Mouse (Mus musculus) liver, embryonic 18 days (tissue): ENCODE measurements around the gene Edf1. TPM values are rescaled to one million over a fixed set of nuclear protein-coding genes. Genes with fewer than 3 reads are reported as not detected.

ENCODE experiments used
- polyA plus RNA-seq: library from polyadenylated mRNA; depleted of rRNA; stranded (reverse); fragments of >200 nt; gene quantifications from 2 replicates; pipeline ENCODE4 v1.2.3, GENCODE M21; 2012; rRNA removed

Edf1 gene
- polyA plus RNA-seq, result 102 and 106 TPM in 2 replicates

DNA sequence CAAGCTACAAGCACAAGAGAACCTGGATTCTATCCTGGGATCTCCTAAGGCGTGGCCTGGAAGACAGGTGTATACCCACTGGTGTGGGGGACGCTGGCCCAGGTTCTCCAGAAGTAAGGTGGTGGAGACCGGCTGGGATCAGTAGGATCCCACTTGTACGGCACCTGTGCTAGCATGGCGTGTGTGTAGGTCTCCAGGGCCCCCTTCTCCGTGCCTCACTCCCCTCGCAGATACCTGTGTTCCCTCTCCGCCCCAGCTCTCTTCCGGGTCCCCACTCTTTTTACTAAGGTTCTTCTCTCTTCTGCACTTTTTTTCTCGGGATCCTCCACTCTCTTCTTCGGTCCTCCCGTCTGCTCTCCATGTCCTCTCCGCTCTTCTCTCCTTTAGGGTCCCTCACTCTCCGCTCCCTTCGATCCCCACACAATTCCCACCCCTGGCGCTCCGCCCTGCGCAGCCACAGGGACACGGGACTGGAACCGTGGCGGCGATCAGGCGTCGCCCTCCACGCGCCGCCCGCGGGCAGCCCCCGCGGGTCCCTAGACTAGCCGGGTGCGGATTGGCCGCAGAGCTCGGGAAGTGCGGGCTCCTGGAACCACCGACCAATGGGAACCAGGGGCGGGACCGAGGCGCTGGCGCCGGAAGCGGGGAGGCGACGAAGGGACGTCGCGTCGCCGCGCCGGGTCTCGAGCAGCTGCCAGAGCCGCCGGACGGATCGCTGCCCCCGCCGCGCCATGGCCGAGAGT, at the start of gene Edf1:
Gene Edf1, plus strand, starts transcription at position 627 of the 743 bp plus-strand sequence.

DNA sequence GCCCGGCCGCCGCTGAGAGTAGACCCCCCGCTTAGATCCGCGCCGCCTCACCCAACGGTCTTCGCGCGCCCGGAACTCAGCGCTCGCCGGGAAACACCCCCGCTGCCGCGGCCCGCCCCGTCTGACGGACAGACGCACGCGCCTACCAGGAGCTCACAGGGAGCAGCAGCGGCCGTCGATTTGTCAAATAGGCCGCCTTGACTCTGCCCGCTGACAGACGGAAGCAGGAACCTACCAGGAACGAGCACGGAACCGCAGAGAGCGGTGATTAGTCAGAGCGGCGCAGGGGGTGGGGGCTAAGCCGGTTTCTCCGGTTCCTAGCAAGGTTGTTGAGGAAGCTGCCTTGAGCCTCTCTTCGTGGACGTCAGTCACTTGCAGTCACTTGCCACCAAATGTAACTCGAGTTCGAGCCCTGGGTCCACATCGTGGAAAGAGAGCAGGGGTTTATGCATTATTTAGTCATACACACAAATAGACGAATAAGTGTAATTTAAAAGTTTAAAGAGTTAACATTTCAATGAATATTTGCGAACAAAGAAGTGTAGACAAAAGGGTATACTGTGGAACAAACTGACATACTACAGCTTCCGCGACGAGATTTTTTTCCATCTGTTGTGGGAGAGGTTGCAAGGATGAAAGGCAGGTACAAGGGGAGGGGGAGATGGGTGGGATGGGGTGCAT, 10.7 kb upstream of the Edf1 start, which contains the start of gene Traf2:
Gene Traf2, minus strand, starts transcription at position 130 of the 681 bp plus-strand sequence.

DNA sequence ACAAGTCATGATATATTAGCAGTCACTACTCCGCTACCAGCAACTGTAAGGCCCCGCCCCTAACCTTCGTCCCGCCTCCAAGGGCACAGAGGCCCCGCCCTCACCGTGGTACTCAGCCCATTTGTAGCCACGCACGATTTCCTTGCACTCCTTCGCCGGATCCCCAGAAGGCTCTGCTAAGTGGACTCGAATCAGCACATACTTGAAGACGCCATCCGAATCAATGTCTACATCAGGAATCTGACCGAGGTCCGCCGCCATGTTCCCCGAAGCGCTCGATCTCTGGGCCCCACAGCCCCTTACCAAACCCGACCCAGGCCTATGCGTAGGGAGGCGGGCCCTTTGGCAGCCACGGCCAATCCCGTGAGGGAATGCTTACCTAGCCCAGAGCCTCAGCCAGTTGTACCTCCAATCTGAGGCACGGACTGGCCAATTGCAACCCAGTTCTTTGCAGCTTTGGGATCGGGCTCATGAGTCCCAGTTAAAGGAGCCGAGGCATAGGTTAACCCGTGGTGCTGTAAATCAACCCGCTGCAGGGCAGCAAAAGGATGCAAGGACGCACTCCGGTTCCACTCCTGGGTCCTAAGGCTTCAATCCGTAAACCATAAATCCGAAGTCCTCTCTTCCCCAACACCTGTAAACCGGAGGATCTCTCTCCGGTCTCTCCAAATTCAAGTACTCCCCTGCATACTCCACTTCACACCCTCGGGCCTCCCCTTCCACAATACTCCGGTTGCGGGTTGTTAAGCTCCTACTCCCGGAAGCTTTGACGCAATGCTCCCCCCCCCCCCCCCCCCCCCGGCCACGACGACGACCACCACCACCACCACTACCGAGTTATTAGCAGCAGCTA, 17.2 kb downstream of the Edf1 start, which contains the start of the genes Mamdc4 and Phpt1:
Gene Mamdc4, minus strand, starts transcription at position 267 of the 853 bp plus-strand sequence.
Gene Phpt1, minus strand, starts transcription at position 646 of the 853 bp plus-strand sequence.

DNA sequence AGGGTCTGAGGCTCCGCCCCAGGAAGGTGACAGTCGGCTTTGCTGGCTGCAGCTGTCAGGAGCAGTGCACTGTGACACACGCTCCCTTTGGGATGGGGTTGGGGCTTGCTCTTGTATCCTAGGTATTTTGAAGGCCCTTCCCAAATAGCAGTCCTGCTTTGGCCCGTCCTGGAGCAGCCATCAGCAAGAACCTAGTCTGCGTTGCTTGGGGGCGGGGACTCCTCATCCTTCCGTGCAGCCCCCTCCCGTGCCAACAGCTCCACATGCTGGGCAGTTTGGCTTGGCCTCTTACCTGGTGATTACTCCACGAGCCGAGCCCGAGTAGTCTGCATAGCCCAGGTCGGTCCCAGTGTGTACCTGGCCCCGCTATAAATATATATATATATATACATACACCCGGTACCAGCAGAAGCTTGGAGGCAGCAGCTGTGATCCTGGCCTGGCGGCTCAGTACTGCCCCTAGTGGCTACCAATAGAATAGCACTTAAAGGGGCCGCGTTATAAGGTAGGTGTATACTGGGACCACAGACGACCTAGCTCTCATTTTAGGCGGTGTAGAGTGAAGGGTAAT, 23.7 kb downstream of the Edf1 start, which contains the start of gene Ajm1:
Gene Ajm1, minus strand, starts transcription at position 464 of the 571 bp plus-strand sequence.

DNA sequence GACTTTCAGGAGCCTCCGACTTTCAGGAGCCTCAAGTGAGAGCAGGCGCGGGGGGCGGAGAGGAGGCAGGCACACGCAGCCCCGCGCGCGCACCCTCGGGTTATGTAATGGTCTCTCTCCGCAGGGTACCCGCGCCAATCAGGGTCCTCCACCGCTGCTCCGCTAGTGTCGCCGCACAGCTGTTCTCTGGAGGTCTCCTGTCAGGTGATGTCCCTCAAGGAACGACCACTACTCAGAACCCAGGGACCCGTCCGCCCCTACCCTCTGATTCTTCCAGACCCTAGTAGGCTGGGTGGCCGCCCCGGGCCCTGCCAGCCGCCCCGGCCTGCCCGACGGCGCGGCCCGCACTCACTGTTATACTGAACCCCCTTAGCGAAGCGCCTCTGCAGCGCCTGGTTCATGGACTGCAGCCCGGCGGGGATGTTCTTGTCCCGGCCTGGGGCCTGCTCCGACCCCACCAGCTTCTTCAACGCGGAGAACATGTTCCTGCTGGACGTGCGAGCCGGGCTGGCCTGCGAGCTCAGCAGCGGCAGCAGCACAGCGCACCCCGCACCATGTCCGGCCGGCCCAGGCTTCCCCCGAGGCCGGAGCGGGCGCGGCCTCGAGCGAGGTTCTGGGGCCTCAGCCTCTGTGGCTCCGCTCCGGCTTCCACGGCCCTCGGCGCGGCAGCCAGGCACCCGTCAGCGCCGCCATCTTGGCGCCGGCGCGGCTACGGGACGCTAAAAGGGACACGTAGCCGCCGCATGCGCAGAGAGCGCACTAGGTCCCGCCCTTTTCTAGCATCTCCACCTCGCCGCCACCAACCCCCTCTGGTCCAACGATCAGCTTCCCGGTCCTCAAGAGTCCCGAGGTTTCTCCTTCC, 50.3 kb downstream of the Edf1 start, which contains the start of gene Rabl6:
Gene Rabl6, minus strand, starts transcription at position 761 of the 862 bp plus-strand sequence.

Other genes with a start within 250 kb of the Edf1 start
- 0.01 TPM in 1 of 2 replicates, not detected in the other for gene Grin1, start 238.7 kb upstream of the Edf1 start, polyA plus RNA-seq
- 5.0 and 5.1 TPM in 2 replicates for gene Man1b1, start 225.5 kb upstream of the Edf1 start, polyA plus RNA-seq
- 16.5 and 17.1 TPM in 2 replicates for gene Dpp7, start 201.5 kb upstream of the Edf1 start, polyA plus RNA-seq
- gene Uap1l1, start 192.2 kb upstream of the Edf1 start, polyA plus RNA-seq, result 7.3 and 8.2 TPM in 2 replicates
- 8.4 and 10.1 TPM in 2 replicates for gene Sapcd2, start 185.5 kb upstream of the Edf1 start, polyA plus RNA-seq
- 6.0 and 7.2 TPM in 2 replicates for gene Entpd2, start 162.0 kb upstream of the Edf1 start, polyA plus RNA-seq
- gene Npdc1, start 158.5 kb upstream of the Edf1 start, polyA plus RNA-seq, result 6.9 and 7.6 TPM in 2 replicates
- 0.87 and 0.96 TPM in 2 replicates for gene Fut7, start 134.6 kb upstream of the Edf1 start, polyA plus RNA-seq
- 2.1 and 2.4 TPM in 2 replicates for gene Abca2, start 129.1 kb upstream of the Edf1 start, polyA plus RNA-seq
- 1.8 and 2.3 TPM in 2 replicates for gene Clic3, start 101.0 kb upstream of the Edf1 start, polyA plus RNA-seq
- 12.5 and 13.0 TPM in 2 replicates for gene Paxx, start 96.8 kb upstream of the Edf1 start, polyA plus RNA-seq
- 0.68 and 0.72 TPM in 2 replicates for gene Ptgds, start 87.8 kb upstream of the Edf1 start, polyA plus RNA-seq
- not detected in 2 replicates for gene Lcn12, start 63.9 kb upstream of the Edf1 start, polyA plus RNA-seq
- gene Fbxw5, start 57.1 kb upstream of the Edf1 start, polyA plus RNA-seq, result 4.7 and 5.0 TPM in 2 replicates
- gene C8g, start 56.1 kb upstream of the Edf1 start, polyA plus RNA-seq, result 91.0 TPM in 2 replicates
- 5.9 and 6.6 TPM in 2 replicates for gene Traf2, start 10.9 kb upstream of the Edf1 start, polyA plus RNA-seq
- 0.99 and 2.5 TPM in 2 replicates for gene Mamdc4, start 17.0 kb downstream of the Edf1 start, polyA plus RNA-seq
- gene Phpt1, start 17.4 kb downstream of the Edf1 start, polyA plus RNA-seq, result 33.1 and 38.3 TPM in 2 replicates
- gene Ajm1, start 23.9 kb downstream of the Edf1 start, polyA plus RNA-seq, result 0.05 and 0.13 TPM in 2 replicates
- gene Rabl6, start 50.7 kb downstream of the Edf1 start, polyA plus RNA-seq, result 17.2 and 22.1 TPM in 2 replicates
- gene Ccdc183, start 59.8 kb downstream of the Edf1 start, polyA plus RNA-seq, result not detected in 2 replicates
- gene Tmem141, start 64.2 kb downstream of the Edf1 start, polyA plus RNA-seq, result 23.0 and 24.3 TPM in 2 replicates
- 84.3 and 88.2 TPM in 2 replicates for gene Fcna, start 70.2 kb downstream of the Edf1 start, polyA plus RNA-seq
- not detected in 2 replicates for gene Lcn8, start 95.3 kb downstream of the Edf1 start, polyA plus RNA-seq
- gene Lcn5, start 100.1 kb downstream of the Edf1 start, polyA plus RNA-seq, result not detected in 2 replicates
- gene Lcn6, start 118.9 kb downstream of the Edf1 start, polyA plus RNA-seq, result not detected in 2 replicates
- gene Lcn10, start 124.9 kb downstream of the Edf1 start, polyA plus RNA-seq, result not detected in 2 replicates
- not detected in 2 replicates for gene Obp2a, start 142.2 kb downstream of the Edf1 start, polyA plus RNA-seq
- gene Bmyc, start 148.9 kb downstream of the Edf1 start, polyA plus RNA-seq, result 4.9 and 5.3 TPM in 2 replicates
- not detected in 2 replicates for gene Obp2b, start 179.2 kb downstream of the Edf1 start, polyA plus RNA-seq
- gene Lcn3, start 207.7 kb downstream of the Edf1 start, polyA plus RNA-seq, result not detected in 2 replicates
- not detected in 2 replicates for gene Lcn11, start 219.2 kb downstream of the Edf1 start, polyA plus RNA-seq
- gene Gm13539, start 224.4 kb downstream of the Edf1 start, polyA plus RNA-seq, result not detected in 2 replicates